Mouse (Mus musculus): ENCODE measurements around the gene P2rx6. TPM values are rescaled to one million over a fixed set of nuclear protein-coding genes. Genes with fewer than 3 reads are reported as not detected.

The P2rx6 gene
- 0.05 and 0.06 TPM in 2 replicates for polyA plus RNA-seq (2012; rRNA removed)
- 0.13 TPM in 1 of 2 replicates, not detected in the other for polyA plus RNA-seq (2014; fragmentation: Nextera tagmentation; extraction: Ambion mirVana)

DNA sequence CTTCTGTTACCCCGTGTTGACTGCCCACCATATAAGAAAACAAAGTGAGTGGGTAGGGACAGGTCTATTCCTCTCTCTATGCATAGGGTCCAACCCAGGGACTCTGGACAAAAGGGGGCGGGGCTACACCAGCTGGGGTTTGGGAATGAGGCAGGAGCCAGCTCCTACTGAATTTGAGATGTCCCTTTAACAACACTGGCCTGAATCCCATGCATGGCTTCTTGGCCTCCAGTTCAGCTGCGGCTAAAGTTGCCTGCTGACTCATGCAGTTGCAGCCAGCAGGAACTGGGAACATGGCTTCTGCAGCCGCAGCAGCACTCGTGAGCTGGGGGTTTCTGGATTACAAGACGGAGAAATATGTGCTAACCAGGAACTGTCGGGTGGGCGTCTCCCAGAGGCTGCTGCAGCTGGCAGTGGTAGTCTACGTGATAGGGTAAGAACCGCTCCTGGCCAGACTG is at the start of gene P2rx6:
P2rx6 (plus strand) TSS at position 135 of the 458 bp plus-strand sequence.
- 5% methylated on average over 10 of the region's 10 CpGs for WGBS (ENCODE audit: insufficient replicate concordance)
- DNase-seq (ENCODE audit: low read depth in 3 of 3, low spot score in 3 of 3) (no peak), ATAC-seq (ENCODE audit: insufficient read depth) (no peak)
- no peak within 1 kb of the TSS for H3K27ac ChIP-seq
- peaks cover 5 to 14% of the 10 kb centered on the region in 2 experiments for H3K4me1 ChIP-seq (replicated peaks; ENCODE audit: control insufficient read depth in 2 of 2, insufficient read depth in 2 of 2, low read length in 1 of 2)
- H3K4me2 ChIP-seq (ENCODE audit: low read depth), result peak within 1 kb of the TSS; percentile 45
- no peaks in the 10 kb centered on the region for H3K36me3 ChIP-seq (replicated peaks; ENCODE audit: control insufficient read depth, insufficient read depth, low read depth)
- no peak within 1 kb of the TSS for H3K9ac ChIP-seq (replicated peaks)
- H3K4me3 ChIP-seq (ENCODE audit: insufficient read depth in 1 of 2, low read depth in 2 of 2, low read length in 2 of 2), result peak within 1 kb of the TSS in 1 of 2 experiments; percentile 19; a peak in 2 of 4 replicates
- H3K9me3 ChIP-seq (ENCODE audit: control insufficient read depth, low read length), result no peaks in the 10 kb centered on the region
- no peak for TF ChIP-seq CTCF (IDR thresholded peaks at IDR 0.05; ENCODE audit: low read depth)
- no peak for TF ChIP-seq EP300 (IDR thresholded peaks at IDR 0.05; ENCODE audit: low read depth)
- H3K27me3 ChIP-seq (ENCODE audit: control insufficient read depth, insufficient read depth, low read length), result peaks cover 2% of the 10 kb centered on the region; the same call in 1 of the 2 replicates

DNA sequence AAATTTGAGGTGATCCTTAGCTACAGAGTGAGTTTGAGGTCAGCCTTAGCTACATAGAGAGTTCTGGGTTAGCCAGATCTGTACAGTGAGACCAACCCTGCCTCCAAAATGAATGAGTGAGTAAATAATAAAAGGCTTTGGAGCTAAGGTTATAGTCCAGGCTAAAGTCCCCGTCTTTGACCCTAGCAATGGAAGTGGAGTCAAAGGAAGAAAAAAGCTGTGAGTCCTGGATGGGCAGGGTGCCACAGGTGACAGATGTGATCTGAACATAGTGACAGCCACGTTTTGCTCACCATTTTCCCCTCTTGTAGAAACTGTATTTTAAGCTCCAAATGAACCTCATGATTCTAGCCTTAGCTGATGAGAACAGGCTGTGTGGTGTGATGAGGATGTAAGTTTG is 42.8 kb upstream of the P2rx6 start:
- ATAC-seq (ENCODE audit: insufficient read depth), result no peak
- no peaks in the 10 kb centered on the region for H3K9me3 ChIP-seq (ENCODE audit: control insufficient read depth, low read length)
- no peak overlapping the region for H3K4me2 ChIP-seq (ENCODE audit: low read depth)
- H3K36me3 ChIP-seq (replicated peaks; ENCODE audit: control insufficient read depth, insufficient read depth, low read depth), result peaks cover 15% of the 10 kb centered on the region
- 64% methylated on average over 2 of the region's 2 CpGs for WGBS (ENCODE audit: insufficient replicate concordance)
- no peak overlapping the region for H3K27ac ChIP-seq
- H3K4me3 ChIP-seq (ENCODE audit: insufficient read depth in 1 of 2, low read depth in 2 of 2, low read length in 2 of 2), result no peak overlapping the region
- TF ChIP-seq EP300 (IDR thresholded peaks at IDR 0.05; ENCODE audit: low read depth) (no peak), CTCF (IDR thresholded peaks at IDR 0.05; ENCODE audit: low read depth) (no peak)
- no peak for DNase-seq (ENCODE audit: low read depth in 3 of 3, low spot score in 3 of 3)
- H3K4me1 ChIP-seq (replicated peaks; ENCODE audit: control insufficient read depth in 2 of 2, insufficient read depth in 2 of 2, low read length in 1 of 2), result no peaks in the 10 kb centered on the region
- no peak overlapping the region for H3K9ac ChIP-seq (replicated peaks)
- H3K27me3 ChIP-seq (ENCODE audit: control insufficient read depth, insufficient read depth, low read length), result no peaks in the 10 kb centered on the region

DNA sequence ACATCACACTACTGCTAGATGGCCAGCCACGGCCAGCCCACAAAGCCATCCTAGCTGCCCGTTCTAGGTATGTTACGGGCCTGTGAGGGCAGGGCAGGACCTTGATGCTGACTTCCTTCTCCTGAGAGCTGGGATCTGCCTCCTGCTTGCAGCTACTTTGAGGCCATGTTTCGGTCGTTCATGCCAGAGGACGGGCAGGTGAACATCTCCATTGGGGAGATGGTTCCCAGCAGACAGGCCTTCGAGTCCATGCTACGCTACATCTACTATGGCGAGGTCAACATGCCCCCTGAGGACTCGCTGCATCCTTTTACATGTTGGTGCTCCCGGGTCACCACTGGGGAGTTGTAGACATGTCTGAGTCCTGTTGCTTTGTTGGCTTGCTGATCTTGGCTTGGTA is 37.5 kb upstream of the P2rx6 start:
- Histone ChIP-seq H3K36me3 (replicated peaks; ENCODE audit: control insufficient read depth, insufficient read depth, low read depth) (peaks cover 32% of the 10 kb centered on the region), H3K9me3 (ENCODE audit: control insufficient read depth, low read length) (no peaks in the 10 kb centered on the region), H3K4me3 (ENCODE audit: insufficient read depth in 1 of 2, low read depth in 2 of 2, low read length in 2 of 2) (no peak overlapping the region), H3K4me2 (ENCODE audit: low read depth) (no peak overlapping the region), H3K27me3 (ENCODE audit: control insufficient read depth, insufficient read depth, low read length) (no peaks in the 10 kb centered on the region), H3K27ac (no peak overlapping the region), H3K9ac (replicated peaks) (no peak overlapping the region), H3K4me1 (replicated peaks; ENCODE audit: control insufficient read depth in 2 of 2, insufficient read depth in 2 of 2, low read length in 1 of 2) (no peaks in the 10 kb centered on the region)
- no peak for ATAC-seq (ENCODE audit: insufficient read depth)
- DNase-seq (ENCODE audit: low read depth in 3 of 3, low spot score in 3 of 3), result no peak
- no peak for TF ChIP-seq EP300 (IDR thresholded peaks at IDR 0.05; ENCODE audit: low read depth)
- TF ChIP-seq CTCF (IDR thresholded peaks at IDR 0.05; ENCODE audit: low read depth), result no peak
- WGBS (ENCODE audit: insufficient replicate concordance), result 84% methylated on average over 11 of the region's 11 CpGs

DNA sequence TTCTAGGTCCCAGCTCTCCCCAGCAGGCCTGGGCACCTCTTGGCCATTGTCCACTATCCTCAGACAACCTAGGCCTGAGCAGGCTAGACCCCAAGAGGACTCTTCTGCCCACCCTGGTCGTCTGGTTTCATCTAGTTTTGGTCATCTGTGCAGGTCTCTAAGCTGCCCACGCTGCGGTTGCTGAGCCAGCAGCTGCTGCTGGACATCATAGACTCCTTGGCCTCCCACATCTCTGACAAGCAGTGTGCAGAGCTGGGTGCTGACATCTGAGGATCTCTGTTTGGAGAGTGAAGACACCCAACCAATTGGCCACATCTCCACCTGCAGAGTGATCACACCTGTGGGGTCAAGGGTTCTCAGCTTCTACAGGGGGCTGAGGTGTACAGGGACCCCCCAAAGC is 36.2 kb upstream of the P2rx6 start:
- ATAC-seq (ENCODE audit: insufficient read depth) (no peak), DNase-seq (ENCODE audit: low read depth in 3 of 3, low spot score in 3 of 3) (no peak)
- no peak for TF ChIP-seq CTCF (IDR thresholded peaks at IDR 0.05; ENCODE audit: low read depth)
- no peak for TF ChIP-seq EP300 (IDR thresholded peaks at IDR 0.05; ENCODE audit: low read depth)
- H3K36me3 ChIP-seq (replicated peaks; ENCODE audit: control insufficient read depth, insufficient read depth, low read depth), result peaks cover 31% of the 10 kb centered on the region
- H3K4me2 ChIP-seq (ENCODE audit: low read depth), result no peak overlapping the region
- no peak overlapping the region for H3K9ac ChIP-seq (replicated peaks)
- no peaks in the 10 kb centered on the region for H3K27me3 ChIP-seq (ENCODE audit: control insufficient read depth, insufficient read depth, low read length)
- H3K4me3 ChIP-seq (ENCODE audit: insufficient read depth in 1 of 2, low read depth in 2 of 2, low read length in 2 of 2), result no peak overlapping the region
- H3K9me3 ChIP-seq (ENCODE audit: control insufficient read depth, low read length), result no peaks in the 10 kb centered on the region
- peaks cover 4% of the 10 kb centered on the region in 2 experiments for H3K4me1 ChIP-seq (replicated peaks; ENCODE audit: control insufficient read depth in 2 of 2, insufficient read depth in 2 of 2, low read length in 1 of 2)
- 63% methylated on average over 3 of the region's 3 CpGs for WGBS (ENCODE audit: insufficient replicate concordance)
- no peak overlapping the region for H3K27ac ChIP-seq

DNA sequence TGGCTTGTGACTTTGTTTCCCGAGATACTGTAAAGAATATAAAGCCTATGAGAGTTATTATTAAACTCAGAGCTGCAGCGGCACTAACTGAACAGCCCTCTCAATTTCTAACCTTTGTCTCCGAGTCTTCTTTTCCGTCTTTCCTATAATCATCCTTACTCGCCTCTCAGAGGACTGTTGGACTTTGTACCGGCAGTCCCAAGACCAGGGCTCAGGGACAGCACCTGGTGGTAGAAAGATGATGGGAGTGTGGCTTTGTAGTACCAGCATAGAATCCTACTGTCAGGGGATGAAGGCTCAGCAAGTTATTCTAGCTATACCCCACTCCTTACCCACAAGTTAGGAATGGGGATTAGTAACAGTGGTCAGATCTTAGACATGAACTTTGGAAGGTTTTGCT is 35.5 kb upstream of the P2rx6 start:
- Histone ChIP-seq H3K4me1 (replicated peaks; ENCODE audit: control insufficient read depth in 2 of 2, insufficient read depth in 2 of 2, low read length in 1 of 2) (peaks cover 4% of the 10 kb centered on the region in 2 experiments), H3K4me2 (ENCODE audit: low read depth) (no peak overlapping the region), H3K27me3 (ENCODE audit: control insufficient read depth, insufficient read depth, low read length) (no peaks in the 10 kb centered on the region), H3K9me3 (ENCODE audit: control insufficient read depth, low read length) (no peaks in the 10 kb centered on the region), H3K4me3 (ENCODE audit: insufficient read depth in 1 of 2, low read depth in 2 of 2, low read length in 2 of 2) (no peak overlapping the region), H3K27ac (no peak overlapping the region), H3K9ac (replicated peaks) (no peak overlapping the region), H3K36me3 (replicated peaks; ENCODE audit: control insufficient read depth, insufficient read depth, low read depth) (peaks cover 24% of the 10 kb centered on the region)
- WGBS (ENCODE audit: insufficient replicate concordance), result 76% methylated on average over 6 of the region's 6 CpGs
- DNase-seq (ENCODE audit: low read depth in 3 of 3, low spot score in 3 of 3), result no peak
- no peak for TF ChIP-seq EP300 (IDR thresholded peaks at IDR 0.05; ENCODE audit: low read depth)
- no peak for TF ChIP-seq CTCF (IDR thresholded peaks at IDR 0.05; ENCODE audit: low read depth)
- no peak for ATAC-seq (ENCODE audit: insufficient read depth)
